Mouse (Mus musculus) lung, adult 2 months (tissue): ENCODE results near the gene Epn3.

Experiments used
- CTCF ChIP-seq: fragments of 200-500 bp; IDR thresholded peaks from 2 replicates; pipeline ENCODE4 v1.5.1; 2011; ENCODE audit warnings: mild to moderate bottlenecking, low read length, control low read depth; ENCODE audit not compliant: insufficient read depth
- POLR2A ChIP-seq: fragments of 200-500 bp; IDR thresholded peaks from 2 replicates; pipeline ENCODE4 v1.6.1; 2011; ENCODE audit warnings: low read depth, mild to moderate bottlenecking, control low read depth, low read length, borderline replicate concordance; ENCODE audit errors: extremely low read depth

- TF ChIP-seq POLR2A (no peak), CTCF (no peak)
These were observed 10.8 kb downstream of the Epn3 start for GRCm38 (mm10) chr11:94488767-94489533.
